Mouse (Mus musculus) heart, postnatal 0 days (tissue): ENCODE data around the gene Zfp961.

Source experiments
- CTCF ChIP-seq: IDR thresholded peaks from 2 replicates; pipeline ENCODE4 v1.5.1; 2016; ENCODE audit warnings: antibody characterized with exemption, control low read depth, low read depth
- EP300 ChIP-seq: IDR thresholded peaks from 2 replicates; pipeline ENCODE4 v1.6.1; 2016; ENCODE audit warnings: antibody characterized with exemption, low read depth

GRCm38 (mm10) chr8:71965166-71965565, 14.3 kb downstream of the Zfp961 start:
- TF ChIP-seq EP300 (no peak), CTCF (no peak)
